Mouse (Mus musculus): ENCODE measurements around the gene Amotl1. TPM values are rescaled to one million over a fixed set of nuclear protein-coding genes. Genes with fewer than 3 reads are reported as not detected.
A peak's percentile ranks its signal among the peaks of the same experiment; 100 is the strongest.
"Not testable (repeated sequence)": the region's sequence is repeated elsewhere in the genome, so short reads cannot be mapped to it uniquely, and the experiment has no call there.

Gene Amotl1
- total RNA-seq, 2 experiments from 2014 or later, result 57.6 to 60.4 TPM

- no peak for DNase-seq
Measured at GRCm38 (mm10) chr9:14603475-14603874, 41.4 kb downstream of the Amotl1 start.

GRCm38 (mm10) chr9:14599799-14600198, 45.1 kb downstream of the Amotl1 start:
- no peak for DNase-seq

DNA sequence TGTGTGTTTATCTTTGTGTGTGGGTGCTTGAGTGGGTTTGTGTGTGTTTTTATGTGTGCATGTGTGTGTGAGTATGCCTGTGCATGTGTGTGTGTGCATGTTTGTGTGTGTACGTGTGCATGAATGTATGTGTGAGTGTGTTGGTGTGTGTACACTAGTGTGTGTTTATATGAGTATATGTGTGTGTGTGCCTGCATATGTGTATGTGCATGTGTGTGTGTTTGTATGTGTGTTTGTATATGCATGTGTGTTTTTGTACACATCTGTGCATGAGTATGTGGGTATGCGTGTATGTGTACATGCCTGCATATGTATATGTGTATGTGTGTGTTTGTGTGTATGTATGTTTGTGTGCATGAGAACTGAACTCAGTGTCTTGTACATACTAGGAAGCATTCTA, 46.7 kb downstream of the Amotl1 start:
- no peak for DNase-seq

DNA sequence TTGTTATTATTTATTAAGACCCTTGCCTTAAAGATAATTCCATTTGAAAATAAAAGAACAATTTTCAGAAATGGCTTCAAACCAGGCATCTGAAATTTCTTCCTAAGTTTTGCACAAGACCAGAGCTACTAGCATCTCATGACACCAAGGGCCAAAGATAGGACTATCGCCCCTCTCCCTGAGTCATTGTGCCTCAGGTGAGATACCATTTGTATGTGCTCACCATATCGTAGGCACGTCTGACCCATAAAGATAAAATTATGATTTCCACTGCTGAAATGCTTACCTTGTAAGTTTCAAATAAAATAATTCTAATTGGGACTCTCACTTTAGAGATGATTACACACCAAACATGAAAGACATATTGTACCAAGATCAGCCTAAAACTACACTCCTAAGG, 47.4 kb downstream of the Amotl1 start:
- DNase-seq, result no peak

DNA sequence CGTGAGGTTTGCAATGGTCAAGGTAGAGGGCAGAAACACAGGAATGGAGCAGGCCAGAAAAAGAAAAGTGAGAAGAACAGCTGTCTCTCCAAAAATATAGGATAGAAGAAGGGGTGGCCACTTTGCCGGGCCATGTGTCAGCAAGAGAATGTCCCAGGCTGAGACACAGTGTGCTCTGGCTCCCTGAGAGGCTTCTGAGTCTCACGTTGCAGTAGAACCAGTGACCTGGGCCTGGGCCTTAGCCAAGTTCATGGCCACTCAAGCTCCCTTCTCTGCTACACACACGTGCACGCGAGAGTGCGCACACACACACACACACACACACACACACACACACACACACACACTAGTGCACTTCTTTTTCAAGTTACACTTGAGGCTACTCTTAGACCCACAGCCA, 48.0 kb downstream of the Amotl1 start:
- no peak for DNase-seq

DNA sequence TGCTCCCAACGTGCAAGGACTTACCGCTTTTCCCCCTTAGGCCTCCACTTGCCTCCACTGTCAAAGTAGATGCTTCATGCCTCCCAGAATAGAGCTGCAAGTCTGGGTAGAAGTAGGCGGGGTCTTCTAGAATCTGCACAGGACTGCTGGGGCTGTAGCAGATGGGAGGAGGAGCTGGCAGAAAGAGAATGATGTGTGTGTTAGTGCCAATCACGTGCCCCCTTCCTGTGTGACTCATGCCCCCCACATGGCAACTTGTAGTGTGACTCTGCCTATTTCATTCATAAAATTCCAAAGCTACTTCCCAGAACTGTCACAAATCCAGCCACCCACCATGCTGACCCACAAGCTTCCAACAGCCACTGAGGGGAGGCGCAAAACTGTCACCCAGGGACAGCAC, 48.4 kb downstream of the Amotl1 start:
- no peak for DNase-seq

DNA sequence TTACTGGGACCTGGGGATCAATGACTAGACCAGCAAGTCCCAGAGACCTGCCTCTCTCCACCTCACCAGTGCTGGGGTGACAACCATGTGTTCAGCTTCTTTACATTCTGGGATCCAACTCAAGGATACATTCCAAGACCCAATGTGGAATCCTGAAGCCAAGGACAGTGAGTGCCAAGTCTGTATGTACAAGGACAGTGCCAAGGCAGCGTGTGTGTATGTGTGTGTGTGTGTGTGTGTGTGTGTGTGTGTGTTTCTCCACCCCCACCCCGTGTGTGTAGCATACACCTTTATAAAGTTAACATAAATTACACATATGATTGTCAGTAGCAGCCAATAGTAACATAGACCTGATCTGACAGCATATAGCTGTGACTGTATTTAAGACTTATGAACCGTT, 49.0 kb downstream of the Amotl1 start:
- DNase-seq, result no peak

GRCm38 (mm10) chr9:14593880-14594279, 51.0 kb downstream of the Amotl1 start:
- DNase-seq, result no peak

DNA sequence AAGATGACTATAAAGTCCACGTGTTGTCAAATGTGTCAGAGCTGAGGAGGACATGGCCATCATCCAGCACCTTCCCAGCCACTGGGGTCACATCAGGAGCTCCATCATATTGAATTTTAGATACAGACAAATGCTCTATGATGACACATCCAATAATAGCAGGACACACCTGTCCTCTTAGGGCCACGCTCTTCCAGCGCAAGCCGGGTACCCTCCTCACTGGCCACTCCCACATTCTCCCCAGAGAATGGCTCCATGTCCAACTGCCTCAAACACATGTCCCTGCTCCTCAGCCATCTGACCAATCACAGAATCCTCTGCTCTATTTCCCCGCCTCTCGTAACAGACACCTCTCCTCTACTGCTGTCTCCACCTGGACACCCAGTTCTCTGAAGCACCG, 54.2 kb downstream of the Amotl1 start:
- DNase-seq, result no peak

GRCm38 (mm10) chr9:14588690-14589089, 56.2 kb downstream of the Amotl1 start:
- peak in 1 of 2 experiments; percentile 33 for DNase-seq

DNA sequence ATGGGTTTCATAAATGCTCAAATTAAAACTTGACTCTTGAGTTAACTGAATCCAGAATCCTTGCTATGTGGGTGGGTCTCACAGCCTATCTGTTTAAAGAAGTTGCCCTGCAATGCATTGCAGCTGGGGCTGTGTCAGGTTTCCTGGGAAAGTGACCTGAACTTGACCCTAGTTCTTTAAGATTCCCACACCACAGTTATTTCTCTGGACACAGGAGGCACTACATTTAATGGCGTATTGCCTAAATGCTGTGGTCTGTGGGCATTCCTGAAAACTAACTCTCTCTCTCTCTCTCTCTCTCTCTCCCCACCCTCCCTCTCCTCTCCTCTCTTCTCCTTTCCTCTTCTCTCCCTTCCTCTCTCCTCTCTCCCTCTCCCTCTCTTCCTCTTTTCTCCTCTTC, 59.2 kb downstream of the Amotl1 start:
- DNase-seq, result no peak

DNA sequence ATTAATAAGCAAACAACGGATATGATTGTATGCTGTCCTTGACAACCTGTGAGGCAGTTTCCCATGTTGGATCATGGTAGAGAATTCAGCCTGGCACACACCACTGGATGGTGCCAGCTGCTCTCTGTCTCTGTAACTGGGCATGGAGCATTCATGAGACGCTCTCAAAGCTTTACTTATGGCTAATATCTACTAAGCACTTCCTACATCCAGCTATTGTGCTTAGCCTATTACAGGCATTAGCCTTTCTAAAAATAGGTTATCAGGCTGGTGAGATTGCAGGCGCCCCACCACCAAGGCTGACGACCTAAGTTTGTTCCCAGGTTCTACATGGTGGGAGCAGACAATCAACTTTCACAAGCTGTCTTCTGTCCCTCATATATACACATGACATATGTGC, 65.9 kb downstream of the Amotl1 start:
- DNase-seq, result no peak

DNA sequence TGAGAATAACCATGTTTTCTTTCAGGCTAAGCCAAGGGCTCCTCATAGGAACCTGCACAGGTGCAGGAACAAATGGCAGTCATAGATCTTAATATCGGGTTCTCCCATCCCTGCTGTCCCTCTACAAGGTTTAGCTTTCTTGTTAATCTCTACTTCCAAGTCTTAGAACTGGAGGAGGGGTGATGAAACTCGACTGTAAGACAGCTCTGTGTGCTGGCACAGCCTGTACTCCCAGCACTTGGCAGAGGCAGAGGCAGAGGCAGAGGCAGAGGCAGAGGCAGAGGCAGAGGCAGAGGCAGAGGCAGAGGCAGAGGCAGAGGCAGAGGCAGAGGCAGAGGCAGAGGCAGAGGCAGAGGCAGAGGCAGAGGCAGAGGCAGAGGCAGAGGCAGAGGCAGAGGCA, 68.5 kb downstream of the Amotl1 start:
- not testable (repeated sequence) for DNase-seq

DNA sequence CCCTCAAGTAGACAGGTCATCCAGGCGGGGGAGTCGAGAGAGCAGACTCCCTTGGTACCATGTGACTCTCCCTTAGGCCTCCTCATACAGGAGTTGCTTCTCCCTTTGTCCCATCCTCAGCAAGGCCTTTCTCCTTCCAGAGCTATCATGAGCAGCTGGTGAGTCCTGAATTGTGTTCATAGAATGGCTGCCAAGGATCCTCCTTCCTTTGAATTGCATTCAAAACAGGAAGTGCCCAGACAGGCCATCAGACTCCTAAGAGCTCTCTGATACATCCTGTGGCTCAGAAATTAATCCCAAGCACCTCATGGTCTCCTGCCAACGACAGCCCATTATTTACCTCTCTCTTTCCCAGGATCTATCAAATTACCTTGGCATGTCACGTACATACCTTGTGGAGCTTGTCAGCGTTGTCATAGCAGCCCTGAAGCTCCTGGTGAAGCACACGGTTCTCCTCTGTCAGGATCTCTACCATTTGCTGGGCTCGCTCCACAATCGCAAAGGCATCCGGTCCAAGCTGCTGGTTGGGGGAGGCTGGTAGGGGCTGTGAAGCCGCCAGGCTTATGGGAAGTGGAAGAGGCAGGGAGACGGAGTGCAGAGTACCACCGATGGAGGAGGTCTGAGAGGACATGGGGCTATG, 70.0 kb downstream of the Amotl1 start:
- DNase-seq, result peak in 1 of 2 experiments; percentile 25

- DNase-seq, result no peak
Measured at GRCm38 (mm10) chr9:14569175-14569975, 75.5 kb downstream of the Amotl1 start.

DNA sequence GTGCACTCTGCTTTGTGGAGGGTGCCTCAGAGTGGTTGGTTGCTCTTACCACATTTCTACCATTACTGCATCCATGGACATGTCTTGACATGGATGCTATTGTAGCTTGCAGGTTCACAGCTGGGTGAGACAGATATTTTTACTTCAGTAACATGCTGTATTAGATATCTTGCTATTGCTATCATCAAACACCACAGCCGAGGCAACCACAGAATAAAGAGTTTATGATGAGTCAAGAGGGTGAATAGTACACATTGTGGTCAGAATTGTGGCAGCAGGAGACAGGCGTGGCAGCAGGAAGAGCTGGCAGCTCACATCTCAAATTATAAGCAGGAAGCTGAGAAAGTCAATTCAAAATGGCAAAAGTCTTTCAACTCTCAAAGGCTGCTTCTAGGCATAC, 76.4 kb downstream of the Amotl1 start:
- DNase-seq, result no peak

DNA sequence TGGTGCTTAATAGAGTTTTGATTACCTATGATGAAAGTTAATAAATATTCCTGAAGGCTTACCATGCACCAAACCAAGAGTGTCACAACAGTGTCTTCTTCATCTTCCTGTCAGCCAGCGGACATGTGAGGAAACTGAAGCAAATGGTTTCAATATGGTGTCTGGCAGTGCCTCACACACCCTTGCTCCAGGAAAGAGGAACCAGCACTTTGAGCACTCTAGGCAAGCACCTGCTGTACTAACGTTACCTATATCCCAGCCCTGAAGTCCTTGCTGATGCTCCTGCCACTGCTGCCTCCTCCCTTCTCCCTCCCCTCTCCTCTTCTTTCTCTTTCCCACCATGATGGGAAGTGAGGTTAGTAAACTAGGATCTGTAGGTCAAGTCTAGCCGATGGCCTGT, 80.4 kb downstream of the Amotl1 start:
- no peak for DNase-seq

DNA sequence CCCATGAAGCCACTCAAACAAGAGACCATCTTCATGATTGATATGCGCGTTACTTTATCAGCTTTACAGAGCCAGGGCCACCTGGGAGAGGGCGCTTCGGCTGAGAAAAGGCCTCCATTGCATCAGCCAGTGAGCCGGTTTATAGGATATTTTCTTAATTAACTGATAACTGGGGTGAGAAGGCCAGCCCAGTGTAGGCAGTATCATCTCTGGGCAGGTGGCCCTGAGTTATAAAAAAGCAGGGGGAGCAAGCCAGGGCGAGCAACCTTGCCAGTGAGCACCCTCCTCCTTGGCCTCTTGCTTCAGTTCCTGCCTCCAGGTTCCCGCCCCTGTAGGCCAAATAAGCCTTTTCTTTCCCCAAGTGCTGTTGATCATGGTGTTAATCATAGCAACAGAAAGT, 81.5 kb downstream of the Amotl1 start:
- DNase-seq, result peak in 1 of 2 experiments; percentile 24

GRCm38 (mm10) chr9:14560545-14560944, 84.3 kb downstream of the Amotl1 start:
- no peak for DNase-seq

DNA sequence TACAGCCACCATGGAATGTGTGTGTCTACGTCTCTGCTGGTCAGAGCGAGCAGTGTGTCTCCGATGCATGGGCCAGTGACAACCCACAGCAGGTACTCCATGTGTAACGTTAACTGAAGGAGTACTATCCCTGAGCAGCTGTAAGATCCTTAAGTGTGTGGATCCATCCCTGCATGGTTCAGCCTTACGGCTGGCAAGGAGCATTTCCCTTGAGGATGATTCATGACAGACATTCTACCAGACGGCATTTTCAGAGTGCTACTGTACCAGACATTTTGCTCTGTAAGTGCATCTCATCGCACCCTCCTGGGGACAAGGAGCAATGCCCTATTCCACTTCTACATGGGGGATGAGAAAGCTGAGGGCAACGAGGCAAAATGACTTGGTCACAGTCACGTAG, 84.9 kb downstream of the Amotl1 start:
- DNase-seq, result no peak

GRCm38 (mm10) chr9:14559430-14559829, 85.4 kb downstream of the Amotl1 start:
- peak in 1 of 2 experiments; percentile 43 for DNase-seq

DNA sequence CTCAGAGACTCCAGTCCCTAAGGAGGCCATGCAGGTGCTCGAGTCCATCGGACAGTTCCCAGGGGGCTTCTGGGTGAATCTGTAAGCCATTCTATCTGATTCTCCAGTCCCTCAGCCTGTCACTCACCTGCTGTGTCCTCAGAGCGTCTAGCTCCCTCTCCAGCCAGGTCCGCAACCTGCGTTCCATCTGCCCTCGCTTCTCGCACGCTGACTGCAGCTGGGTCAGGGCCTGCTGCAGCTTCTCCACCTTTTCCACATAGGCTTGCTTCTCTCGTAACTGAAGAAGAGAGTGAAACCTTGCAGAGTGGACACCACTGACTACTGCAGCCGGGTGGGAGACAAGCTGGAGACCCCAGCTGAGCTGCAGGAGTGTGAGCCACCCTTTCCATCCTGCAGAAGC, 86.5 kb downstream of the Amotl1 start:
- no peak for DNase-seq

GRCm38 (mm10) chr9:14548366-14548761, 96.5 kb downstream of the Amotl1 start:
- DNase-seq, result no peak
